Mouse (Mus musculus) heart, postnatal 0 days (tissue): ENCODE measurements at regions not wholly inside any gene's neighbourhood (a gene's known extent, or its start where the extent isn't known, plus 50 kb on each side); places are given as distances from the start of the nearest gene placed in this dataset.

Source experiments
- CTCF ChIP-seq: IDR thresholded peaks from 2 replicates; pipeline ENCODE4 v1.5.1; 2016; ENCODE audit warnings: antibody characterized with exemption, control low read depth, low read depth
- EP300 ChIP-seq: IDR thresholded peaks from 2 replicates; pipeline ENCODE4 v1.6.1; 2016; ENCODE audit warnings: antibody characterized with exemption, low read depth

GRCm38 (mm10) chr4:72562909-72563676 lies 289.3 kb downstream of the Aldoart1 start:
- no peak for TF ChIP-seq CTCF
- TF ChIP-seq EP300: no peak
